In the genomic region with DNA sequence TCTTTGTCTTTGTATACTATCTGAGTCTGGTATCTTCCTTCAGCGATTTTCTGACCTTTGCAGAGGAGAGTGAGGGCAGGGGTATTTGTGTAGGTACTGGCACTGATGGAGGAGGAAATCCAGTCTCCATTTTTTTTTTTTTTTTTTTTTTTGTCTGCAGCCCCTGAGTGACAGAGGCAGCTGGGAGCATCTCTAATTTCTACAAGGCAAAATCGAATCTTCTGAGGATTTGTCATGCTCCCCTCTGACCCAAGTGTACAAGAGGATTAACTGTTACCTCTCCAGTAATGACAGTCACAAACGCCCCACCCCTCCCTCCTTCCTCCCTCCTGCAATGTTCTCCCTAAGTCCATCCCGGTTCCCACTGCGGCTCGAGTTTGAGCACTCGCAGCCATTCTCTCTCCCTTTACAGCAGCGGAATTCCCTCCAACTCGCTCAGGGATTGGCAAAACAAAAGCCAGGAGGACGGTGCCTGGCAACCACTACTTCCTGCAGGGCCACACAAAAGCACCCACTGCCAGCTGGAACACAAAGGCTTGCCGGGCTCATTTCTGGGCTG, we compare ENCODE assay signal across 8 mouse cellular contexts. TPM values are rescaled to one million over a fixed set of nuclear protein-coding genes. Genes with fewer than 3 reads are reported as not detected.
DNase-seq lines count a peak whose midpoint lies in the region; ATAC-seq lines count a peak whose summit lies in the region.

No protein-coding gene starts in this region.

- peak overlapping the region; percentile 66 for H3K4me2 ChIP-seq in heart, embryonic 12.5 days
- peak overlapping the region; percentile 56 for H3K4me2 ChIP-seq in neural tube, embryonic 12.5 days (replicated peaks)

- peaks cover 5% of the 10 kb centered on the region; the same call in 1 of the 2 replicates for H3K4me1 ChIP-seq in heart, embryonic 12.5 days (replicated peaks)
- H3K4me1 ChIP-seq in neural tube, embryonic 12.5 days, result peaks cover 5% of the 10 kb centered on the region; the same call in 1 of the 2 replicates

- intact Hi-C loops in left cerebral cortex, postnatal 10 days (cut with DNase I), result no loop called here

- H3K4me3 ChIP-seq in heart, embryonic 12.5 days, result peak overlapping the region; percentile 33
- no peak overlapping the region for H3K4me3 ChIP-seq in neural tube, embryonic 12.5 days

- ATAC-seq in heart, embryonic 12.5 days (ENCODE audit: insufficient number of reproducible peaks, low FRiP score), result no peak
- ATAC-seq in neural tube, embryonic 12.5 days (ENCODE audit: low FRiP score, low read depth), result peak; percentile 66

- no peak overlapping the region for H3K27ac ChIP-seq in heart, embryonic 12.5 days (ENCODE audit: poor library complexity, severe bottlenecking)
- H3K27ac ChIP-seq in neural tube, embryonic 12.5 days, result no peak overlapping the region

- no peaks in the 10 kb centered on the region for H3K27me3 ChIP-seq in heart, embryonic 12.5 days (replicated peaks)
- no peaks in the 10 kb centered on the region for H3K27me3 ChIP-seq in neural tube, embryonic 12.5 days (replicated peaks)

- DNase-seq in heart, adult 8-10 months (ENCODE audit: low spot score), result no peak
- DNase-seq in brain, embryonic 18.5 days (ENCODE audit: low read depth, low spot score), result peak; percentile 39
- peak; percentile 26 to 30 for DNase-seq in frontal cortex, postnatal 36 days (ENCODE audit: low spot score in 2 of 2)
- DNase-seq in left cerebral cortex, postnatal 10 days (ENCODE audit: extremely low spot score in 1 of 2, low spot score in 2 of 2), result peak; percentile 40 to 43
- DNase-seq in urinary bladder, postnatal 36 days (ENCODE audit: low spot score in 2 of 2), result no peak
- no peak for DNase-seq in adrenal gland, postnatal 4 days (ENCODE audit: low spot score in 2 of 2)

- WGBS in heart, embryonic 12.5 days, result 7% methylated on average over 11 of the region's 11 CpGs
- 2% methylated on average over 11 of the region's 11 CpGs for WGBS in neural tube, embryonic 12.5 days

- no peaks in the 10 kb centered on the region for H3K9me3 ChIP-seq in heart, embryonic 12.5 days (replicated peaks)
- no peaks in the 10 kb centered on the region for H3K9me3 ChIP-seq in neural tube, embryonic 12.5 days

- H3K9ac ChIP-seq in heart, embryonic 12.5 days, result peak overlapping the region; percentile 58
- peak overlapping the region; percentile 38; the same call in 1 of the 2 replicates for H3K9ac ChIP-seq in neural tube, embryonic 12.5 days

- no peaks in the 10 kb centered on the region for H3K36me3 ChIP-seq in heart, embryonic 12.5 days
- no peaks in the 10 kb centered on the region for H3K36me3 ChIP-seq in neural tube, embryonic 12.5 days

RNA-seq across cellular contexts. Expression of a gene that starts 35.9 kb away (rescaled TPM):
- polyA plus RNA-seq in heart, embryonic 12.5 days (2016; fragmentation: Nextera tagmentation; extraction: Ambion mirVana), result 1.9 and 2.2 TPM in 2 replicates
- 10 to 100 TPM; 15.0 to 20.5 (median 20.0) TPM for total RNA-seq in heart, adult 8-10 months (2022)
- 1 to 10 TPM; 2.6 to 4.0 TPM for total RNA-seq in left cerebral cortex, postnatal 10 days (2021)
- polyA plus RNA-seq in neural tube, embryonic 12.5 days (2016; fragmentation: Nextera tagmentation; extraction: Ambion mirVana), result 0.87 and 0.98 TPM in 2 replicates
- total RNA-seq in adrenal gland, postnatal 4 days (2021), result 1 to 10 TPM; 2.8 to 3.1 TPM

Comparison
In these comparisons a context has a peak if more than half of its experiments do, and no peak if none do; other contexts are left out.
1. DNase-seq: peak in brain, embryonic 18.5 days (single experiment), frontal cortex, postnatal 36 days (2 of 2) and left cerebral cortex, postnatal 10 days (2 of 2); none in heart, adult 8-10 months (single experiment), urinary bladder, postnatal 36 days (0 of 2) and adrenal gland, postnatal 4 days (0 of 2).